Mouse (Mus musculus): ENCODE results near the gene Arhgef12. TPM values are rescaled to one million over a fixed set of nuclear protein-coding genes. Genes with fewer than 3 reads are reported as not detected.
A peak's percentile ranks its signal among the peaks of the same experiment; 100 is the strongest.

Gene Arhgef12
- polyA plus RNA-seq, 1 experiment from 2014 or later: 11.2 TPM

DNA sequence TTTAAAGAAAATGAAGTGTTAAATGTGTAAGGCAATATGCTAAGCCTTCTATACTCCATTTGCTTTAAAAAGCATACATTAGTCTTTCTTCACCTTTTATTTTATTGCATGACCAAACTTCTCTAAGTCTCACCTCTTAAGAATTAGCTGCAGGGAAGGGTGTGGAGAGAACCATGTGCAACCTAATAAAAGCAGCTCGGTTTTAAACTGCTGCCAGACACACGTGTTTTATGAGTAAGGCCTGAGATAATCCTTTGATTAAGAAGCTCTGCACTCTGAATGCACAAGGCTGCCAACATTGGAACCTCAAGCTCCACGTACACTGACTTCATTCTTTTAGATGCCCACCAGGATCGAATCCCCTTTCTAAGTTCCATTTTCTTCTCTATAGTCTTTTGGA, 71.8 kb downstream of the Arhgef12 start:
- Histone ChIP-seq H3K27ac (ENCODE audit: low read length) (no peak overlapping the region; the same call in 1 of the 2 replicates), H3K9ac (ENCODE audit: low read length) (no peak overlapping the region)
- 0 out of 2 replicates have a peak, but pooled peaks have one; percentile 5 for ATAC-seq (ENCODE audit: insufficient read depth, low FRiP score)

DNA sequence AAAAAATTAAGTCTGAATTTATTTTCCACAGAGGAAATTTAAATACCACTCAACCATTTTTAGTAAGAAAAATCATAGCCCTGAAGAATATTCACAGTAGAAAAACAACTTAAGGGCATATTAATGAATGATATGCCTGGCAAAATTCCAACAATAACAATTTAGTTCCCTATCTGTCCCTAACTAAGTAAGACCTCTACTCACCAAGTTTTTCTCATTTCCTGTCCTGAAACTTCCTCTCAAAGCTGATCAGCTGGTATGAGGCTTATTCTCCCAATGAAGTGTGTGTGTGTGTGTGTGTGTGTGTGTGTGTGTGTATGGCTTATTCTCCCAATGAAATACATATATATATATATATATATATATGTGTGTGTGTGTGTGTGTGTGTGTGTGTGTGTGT, 72.8 kb downstream of the Arhgef12 start:
- no peaks in the 10 kb centered on the region for H3K27me3 ChIP-seq (ENCODE audit: control insufficient read depth, insufficient read depth, low read length)
- H3K36me3 ChIP-seq (ENCODE audit: control insufficient read depth, insufficient read depth, low read length): no peaks in the 10 kb centered on the region; the same call in 1 of the 2 replicates
- peaks cover 2% of the 10 kb centered on the region; the same call in 1 of the 2 replicates for H3K4me1 ChIP-seq (ENCODE audit: control insufficient read depth, insufficient read depth, low read length)
- H3K9me3 ChIP-seq (replicated peaks; ENCODE audit: control insufficient read depth, low read length): no peaks in the 10 kb centered on the region
- no peak overlapping the region for H3K27ac ChIP-seq (ENCODE audit: low read length)
- H3K9ac ChIP-seq (ENCODE audit: low read length): no peak overlapping the region
- H3K4me3 ChIP-seq (replicated peaks; ENCODE audit: low read length): no peak overlapping the region
- no peak overlapping the region for H3K4me2 ChIP-seq (ENCODE audit: low read depth, low read length)
- ATAC-seq (ENCODE audit: insufficient read depth, low FRiP score): no peak

More for the DNA sequence above, 71.8 kb downstream of the Arhgef12 start:
- WGBS: 47% methylated on average over 4 of the region's 4 CpGs
- Histone ChIP-seq H3K9me3 (replicated peaks; ENCODE audit: control insufficient read depth, low read length) (no peaks in the 10 kb centered on the region), H3K4me1 (ENCODE audit: control insufficient read depth, insufficient read depth, low read length) (peaks cover 2% of the 10 kb centered on the region; the same call in 1 of the 2 replicates), H3K4me3 (replicated peaks; ENCODE audit: low read length) (no peak overlapping the region), H3K27me3 (ENCODE audit: control insufficient read depth, insufficient read depth, low read length) (no peaks in the 10 kb centered on the region), H3K4me2 (ENCODE audit: low read depth, low read length) (no peak overlapping the region), H3K36me3 (ENCODE audit: control insufficient read depth, insufficient read depth, low read length) (no peaks in the 10 kb centered on the region; the same call in 1 of the 2 replicates)

DNA sequence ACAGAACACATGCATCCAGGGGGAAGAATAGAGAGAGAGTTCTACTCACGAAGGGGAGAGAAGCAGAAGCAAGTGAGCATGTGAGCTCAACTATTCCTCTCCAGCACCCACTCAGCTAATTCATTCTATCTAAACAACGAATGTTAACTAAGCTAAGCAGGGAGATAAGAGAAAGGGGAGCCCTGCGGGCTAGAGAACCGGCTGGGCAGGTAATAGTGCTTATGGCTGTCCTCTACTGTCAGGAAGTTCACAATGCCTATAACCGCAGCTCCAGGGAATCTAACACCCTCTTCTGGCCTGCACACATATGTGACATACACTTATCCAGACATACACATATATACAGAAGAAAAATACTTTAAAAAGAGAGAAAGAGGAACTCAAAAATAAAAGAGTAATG, 79.3 kb downstream of the Arhgef12 start:
- 0 out of 2 replicates have a peak, but pooled peaks have one; percentile 47 for ATAC-seq (ENCODE audit: insufficient read depth, low FRiP score)
- 42% methylated on average over 5 of the region's 5 CpGs for WGBS
- Histone ChIP-seq H3K4me2 (ENCODE audit: low read depth, low read length) (no peak overlapping the region), H3K9me3 (replicated peaks; ENCODE audit: control insufficient read depth, low read length) (no peaks in the 10 kb centered on the region), H3K4me3 (replicated peaks; ENCODE audit: low read length) (no peak overlapping the region), H3K9ac (ENCODE audit: low read length) (no peak overlapping the region), H3K27me3 (ENCODE audit: control insufficient read depth, insufficient read depth, low read length) (no peaks in the 10 kb centered on the region), H3K36me3 (ENCODE audit: control insufficient read depth, insufficient read depth, low read length) (peaks cover 4% of the 10 kb centered on the region; the same call in 1 of the 2 replicates), H3K27ac (ENCODE audit: low read length) (no peak overlapping the region), H3K4me1 (ENCODE audit: control insufficient read depth, insufficient read depth, low read length) (0 out of 2 replicates have a peak, but pooled peaks cover 7% of the 10 kb centered on the region)

DNA sequence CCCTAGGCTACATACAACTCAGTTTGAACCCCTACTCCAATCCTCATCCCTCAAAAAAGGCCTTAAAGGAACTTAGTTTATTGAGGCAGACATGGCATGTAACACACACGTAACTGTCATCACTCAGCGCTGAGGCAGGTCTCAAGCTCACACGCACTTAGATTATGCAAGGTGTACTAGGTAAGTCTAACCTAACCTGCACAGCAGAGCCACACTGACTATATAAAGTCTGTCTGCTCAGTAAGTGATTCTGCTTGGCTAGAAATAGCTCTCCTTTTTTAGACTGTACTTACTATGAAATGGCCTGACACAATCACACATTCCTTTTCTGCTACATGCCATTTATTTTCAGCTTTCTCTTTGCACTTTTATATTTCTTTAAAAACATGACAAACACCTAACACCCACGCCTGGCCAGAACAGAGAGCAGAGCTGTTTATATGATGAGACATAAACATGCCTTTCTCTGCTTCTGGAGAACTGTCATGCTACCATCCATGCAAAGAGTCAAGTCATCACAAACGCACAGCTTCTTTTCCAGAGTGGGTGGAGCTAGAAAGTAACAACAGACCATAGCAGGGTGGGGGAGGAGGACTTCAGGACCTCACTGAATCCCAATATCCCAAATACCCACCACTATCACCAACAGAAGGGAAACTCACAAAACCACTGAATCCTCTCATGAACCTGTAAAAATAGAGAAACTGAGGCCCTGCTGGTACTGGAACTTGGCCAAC, 85.4 kb downstream of the Arhgef12 start:
- no peaks in the 10 kb centered on the region for H3K9me3 ChIP-seq (replicated peaks; ENCODE audit: control insufficient read depth, low read length)

DNA sequence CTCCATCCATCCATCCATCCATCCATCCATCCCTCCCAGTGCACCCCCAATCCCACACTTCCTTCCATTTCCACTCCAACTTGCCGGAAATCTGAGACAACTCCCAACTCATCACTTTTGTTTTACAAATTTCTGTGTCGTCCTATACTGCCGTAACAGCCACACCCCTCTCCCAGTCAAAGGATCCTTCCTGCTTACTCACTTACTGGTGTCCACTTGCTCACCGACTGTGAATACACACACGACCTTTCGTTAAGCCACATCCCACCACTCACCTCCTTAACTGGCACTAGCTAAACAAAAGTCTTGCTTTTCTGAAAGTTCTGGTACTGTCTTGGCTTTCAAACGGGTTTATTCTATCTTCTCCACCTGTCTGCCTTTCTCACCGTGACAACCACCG, 87.4 kb downstream of the Arhgef12 start:
- Histone ChIP-seq H3K27me3 (ENCODE audit: control insufficient read depth, insufficient read depth, low read length) (no peaks in the 10 kb centered on the region), H3K4me1 (ENCODE audit: control insufficient read depth, insufficient read depth, low read length) (no peaks in the 10 kb centered on the region), H3K27ac (ENCODE audit: low read length) (no peak overlapping the region), H3K4me2 (ENCODE audit: low read depth, low read length) (no peak overlapping the region), H3K36me3 (ENCODE audit: control insufficient read depth, insufficient read depth, low read length) (peaks cover 8% of the 10 kb centered on the region; the same call in 1 of the 2 replicates), H3K9ac (ENCODE audit: low read length) (no peak overlapping the region), H3K9me3 (replicated peaks; ENCODE audit: control insufficient read depth, low read length) (no peaks in the 10 kb centered on the region), H3K4me3 (replicated peaks; ENCODE audit: low read length) (no peak overlapping the region)
- no peak for ATAC-seq (ENCODE audit: insufficient read depth, low FRiP score)
- WGBS: 93% methylated on average over 9 of the region's 9 CpGs

More for the DNA sequence above, 85.4 kb downstream of the Arhgef12 start:
- ATAC-seq (ENCODE audit: insufficient read depth, low FRiP score): no peak
- WGBS: 71% methylated on average over 5 of the region's 5 CpGs
- H3K27me3 ChIP-seq (ENCODE audit: control insufficient read depth, insufficient read depth, low read length): no peaks in the 10 kb centered on the region
- no peak overlapping the region for H3K4me3 ChIP-seq (replicated peaks; ENCODE audit: low read length)
- no peak overlapping the region for H3K9ac ChIP-seq (ENCODE audit: low read length)
- no peak overlapping the region for H3K27ac ChIP-seq (ENCODE audit: low read length)
- H3K36me3 ChIP-seq (ENCODE audit: control insufficient read depth, insufficient read depth, low read length): peaks cover 13% of the 10 kb centered on the region; the same call in 1 of the 2 replicates
- H3K4me1 ChIP-seq (ENCODE audit: control insufficient read depth, insufficient read depth, low read length): no peaks in the 10 kb centered on the region
- no peak overlapping the region for H3K4me2 ChIP-seq (ENCODE audit: low read depth, low read length)

DNA sequence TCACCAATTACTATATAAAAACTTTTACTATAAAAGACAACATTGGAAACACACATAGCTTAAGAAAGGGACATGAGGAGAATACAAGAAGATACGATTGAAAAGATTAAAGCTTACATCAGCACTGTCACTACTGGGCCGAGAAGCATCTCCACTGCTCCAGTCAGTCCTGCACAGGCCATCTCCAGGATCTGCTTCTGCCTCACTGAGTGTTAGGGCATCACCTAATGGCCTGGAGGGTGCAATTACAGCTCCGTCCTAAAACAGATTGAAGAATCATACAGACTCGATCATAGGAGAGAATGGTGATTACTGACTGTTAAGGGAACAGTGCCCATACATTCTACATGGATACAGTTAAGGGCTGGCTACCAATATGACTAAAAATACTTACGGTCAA, 91.3 kb downstream of the Arhgef12 start:
- Histone ChIP-seq H3K4me1 (ENCODE audit: control insufficient read depth, insufficient read depth, low read length) (no peaks in the 10 kb centered on the region), H3K36me3 (ENCODE audit: control insufficient read depth, insufficient read depth, low read length) (peaks cover 8% of the 10 kb centered on the region; the same call in 1 of the 2 replicates), H3K4me3 (replicated peaks; ENCODE audit: low read length) (no peak overlapping the region), H3K9ac (ENCODE audit: low read length) (no peak overlapping the region), H3K4me2 (ENCODE audit: low read depth, low read length) (no peak overlapping the region), H3K27ac (ENCODE audit: low read length) (no peak overlapping the region), H3K27me3 (ENCODE audit: control insufficient read depth, insufficient read depth, low read length) (no peaks in the 10 kb centered on the region), H3K9me3 (replicated peaks; ENCODE audit: control insufficient read depth, low read length) (no peaks in the 10 kb centered on the region)
- ATAC-seq (ENCODE audit: insufficient read depth, low FRiP score): no peak
- 85% methylated on average over 5 of the region's 5 CpGs for WGBS

DNA sequence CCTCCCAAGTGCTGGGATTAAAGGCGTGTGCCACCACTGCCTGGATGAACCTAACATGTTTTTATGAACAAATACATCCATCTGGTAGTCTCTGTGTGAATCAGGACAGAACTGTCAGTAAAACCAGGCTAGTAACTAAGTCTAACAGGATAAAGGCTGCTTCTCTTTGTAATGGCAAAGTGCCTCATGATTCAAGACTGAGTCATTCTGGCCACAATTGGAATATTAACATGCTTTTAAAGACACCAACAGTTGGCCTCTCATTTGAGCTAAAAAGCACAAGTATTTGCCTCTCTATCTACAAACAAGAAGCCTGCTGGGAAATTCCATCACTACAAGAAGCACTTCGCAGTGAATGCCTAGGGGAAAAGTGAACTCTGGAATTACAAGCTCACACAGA, 91.7 kb downstream of the Arhgef12 start:
- WGBS: 88% methylated on average over 2 of the region's 2 CpGs
- Histone ChIP-seq H3K36me3 (ENCODE audit: control insufficient read depth, insufficient read depth, low read length) (peaks cover 8% of the 10 kb centered on the region; the same call in 1 of the 2 replicates), H3K9me3 (replicated peaks; ENCODE audit: control insufficient read depth, low read length) (no peaks in the 10 kb centered on the region), H3K27ac (ENCODE audit: low read length) (no peak overlapping the region), H3K9ac (ENCODE audit: low read length) (no peak overlapping the region), H3K4me3 (replicated peaks; ENCODE audit: low read length) (no peak overlapping the region), H3K4me1 (ENCODE audit: control insufficient read depth, insufficient read depth, low read length) (no peaks in the 10 kb centered on the region), H3K27me3 (ENCODE audit: control insufficient read depth, insufficient read depth, low read length) (no peaks in the 10 kb centered on the region), H3K4me2 (ENCODE audit: low read depth, low read length) (no peak overlapping the region)
- no peak for ATAC-seq (ENCODE audit: insufficient read depth, low FRiP score)

DNA sequence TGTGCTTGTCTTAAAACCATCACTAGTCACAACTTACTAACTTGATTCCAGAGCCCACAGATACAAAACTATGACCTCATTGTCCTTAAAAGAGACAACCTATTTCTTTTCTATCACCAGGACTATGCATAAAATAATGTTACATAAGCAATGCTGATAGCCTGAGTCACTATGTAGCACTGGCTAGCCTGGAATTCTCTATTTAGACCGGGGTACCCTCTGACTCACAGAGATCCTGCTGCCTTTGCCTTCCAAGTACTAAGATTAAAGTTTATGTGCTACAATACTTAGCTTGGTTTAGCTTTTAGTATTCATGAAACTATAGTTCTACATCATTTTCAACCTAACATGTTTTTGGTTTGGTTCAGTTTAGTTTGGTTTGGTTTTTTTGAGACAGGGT, 92.2 kb downstream of the Arhgef12 start:
- H3K4me3 ChIP-seq (replicated peaks; ENCODE audit: low read length): no peak overlapping the region
- H3K27ac ChIP-seq (ENCODE audit: low read length): no peak overlapping the region
- no peaks in the 10 kb centered on the region for H3K4me1 ChIP-seq (ENCODE audit: control insufficient read depth, insufficient read depth, low read length)
- peaks cover 8% of the 10 kb centered on the region; the same call in 1 of the 2 replicates for H3K36me3 ChIP-seq (ENCODE audit: control insufficient read depth, insufficient read depth, low read length)
- H3K9me3 ChIP-seq (replicated peaks; ENCODE audit: control insufficient read depth, low read length): no peaks in the 10 kb centered on the region
- WGBS: 89% methylated on average over 1 of the region's 1 CpGs
- H3K9ac ChIP-seq (ENCODE audit: low read length): no peak overlapping the region
- H3K4me2 ChIP-seq (ENCODE audit: low read depth, low read length): no peak overlapping the region
- H3K27me3 ChIP-seq (ENCODE audit: control insufficient read depth, insufficient read depth, low read length): no peaks in the 10 kb centered on the region
- no peak for ATAC-seq (ENCODE audit: insufficient read depth, low FRiP score)

DNA sequence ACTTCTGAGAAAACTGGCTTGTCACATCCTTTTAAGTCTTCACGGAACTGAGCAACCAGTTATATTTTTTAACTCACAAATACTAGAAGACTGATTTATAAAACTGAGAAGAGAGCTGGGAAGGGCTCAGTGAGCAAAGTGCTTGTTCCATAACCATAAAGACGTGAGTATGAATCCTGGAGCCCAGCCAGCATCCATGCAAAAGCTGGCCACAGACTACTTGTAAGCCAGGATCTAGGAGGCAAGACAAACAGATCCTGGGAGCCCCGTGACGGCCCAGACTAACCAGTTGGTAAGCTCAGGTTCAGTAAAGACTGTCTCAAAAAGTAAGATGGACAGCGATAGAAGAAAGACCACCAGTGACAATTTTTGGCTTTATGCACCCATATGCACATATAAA, 94.5 kb downstream of the Arhgef12 start:
- H3K27ac ChIP-seq (ENCODE audit: low read length): no peak overlapping the region
- H3K4me2 ChIP-seq (ENCODE audit: low read depth, low read length): no peak overlapping the region
- no peak overlapping the region for H3K4me3 ChIP-seq (replicated peaks; ENCODE audit: low read length)
- no peaks in the 10 kb centered on the region for H3K4me1 ChIP-seq (ENCODE audit: control insufficient read depth, insufficient read depth, low read length)
- no peaks in the 10 kb centered on the region for H3K27me3 ChIP-seq (ENCODE audit: control insufficient read depth, insufficient read depth, low read length)
- H3K9me3 ChIP-seq (replicated peaks; ENCODE audit: control insufficient read depth, low read length): no peaks in the 10 kb centered on the region
- no peak overlapping the region for H3K9ac ChIP-seq (ENCODE audit: low read length)
- no peak for ATAC-seq (ENCODE audit: insufficient read depth, low FRiP score)
- 0 out of 2 replicates have a peak, but pooled peaks cover 3% of the 10 kb centered on the region for H3K36me3 ChIP-seq (ENCODE audit: control insufficient read depth, insufficient read depth, low read length)
- WGBS: 68% methylated on average over 5 of the region's 5 CpGs

All from stomach, embryonic 16.5 days (tissue).